Mouse (Mus musculus): Measurements from ENCODE around the gene Fcrl5. TPM values are rescaled to one million over a fixed set of nuclear protein-coding genes. Genes with fewer than 3 reads are reported as not detected.

Gene Fcrl5
- not detected for polyA plus RNA-seq (2021)

DNA sequence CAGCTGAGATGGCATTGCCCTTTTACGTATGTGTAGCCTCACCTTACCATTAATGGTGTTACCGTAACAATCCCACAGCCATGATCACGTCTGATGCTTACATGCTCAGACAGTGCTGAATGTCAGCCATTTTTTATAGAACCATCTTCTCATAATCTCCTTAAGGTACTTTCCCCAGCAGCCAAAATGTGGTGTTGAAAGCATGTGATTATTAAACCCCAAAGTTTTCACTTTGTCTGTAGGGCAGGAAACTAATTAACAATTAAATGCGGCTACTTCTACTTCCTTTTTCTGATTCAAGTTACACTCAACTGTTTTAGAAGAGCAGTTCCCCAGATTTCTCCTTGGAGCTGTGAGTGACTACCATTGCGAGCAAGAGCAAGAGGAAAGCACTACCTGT lies at the start of gene Fcrl5:
TSS of gene Fcrl5 (plus strand) at position 295 of the 400 bp plus-strand sequence.
- peaks cover 51% of the 10 kb centered on the region for H3K27me3 ChIP-seq
- ATAC-seq, result no peak
- in situ Hi-C loops (cut with MboI; ENCODE audit: low pct_unique_long_range_greater_than_20kb), result no loop called here
- CTCF ChIA-PET, result no interaction called here
- POLR2A ChIA-PET, result no interaction called here
- TF ChIP-seq CTCF (IDR thresholded peaks at IDR 0.05), result no peak
- DNase-seq (ENCODE audit: low read depth, low spot score), result no peak

DNA sequence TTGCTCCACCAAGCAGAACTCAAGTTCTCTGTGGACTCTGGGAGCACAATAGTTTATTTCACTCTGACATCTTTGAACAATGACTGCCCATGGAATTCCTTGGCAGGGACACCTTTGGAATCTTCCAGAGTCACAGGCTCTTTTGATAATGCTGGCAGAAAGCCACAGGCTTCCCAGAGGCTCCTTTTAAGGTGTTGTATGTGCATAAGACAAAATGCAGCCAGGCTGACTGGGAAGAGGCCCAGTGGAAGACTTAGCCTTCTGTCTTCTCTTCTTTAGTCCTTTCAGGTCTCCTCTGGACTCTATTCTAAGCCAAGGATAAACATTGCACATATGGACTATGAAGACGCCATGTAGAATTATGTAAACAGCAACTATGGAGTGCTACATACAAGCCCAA lies 44.6 kb upstream of the Fcrl5 start:
- in situ Hi-C loops (cut with MboI; ENCODE audit: low pct_unique_long_range_greater_than_20kb), result no loop called here
- ATAC-seq (no peak), DNase-seq (ENCODE audit: low read depth, low spot score) (no peak)
- CTCF ChIA-PET, result interaction anchor here (1.4 kb wide), 1 partner anchor 12 kb away, joined by 3 read pairs; no protein-coding TSS in a partner anchor
- no peak for TF ChIP-seq CTCF (IDR thresholded peaks at IDR 0.05)
- POLR2A ChIA-PET, result no interaction called here
- no peaks in the 10 kb centered on the region for H3K27me3 ChIP-seq

DNA sequence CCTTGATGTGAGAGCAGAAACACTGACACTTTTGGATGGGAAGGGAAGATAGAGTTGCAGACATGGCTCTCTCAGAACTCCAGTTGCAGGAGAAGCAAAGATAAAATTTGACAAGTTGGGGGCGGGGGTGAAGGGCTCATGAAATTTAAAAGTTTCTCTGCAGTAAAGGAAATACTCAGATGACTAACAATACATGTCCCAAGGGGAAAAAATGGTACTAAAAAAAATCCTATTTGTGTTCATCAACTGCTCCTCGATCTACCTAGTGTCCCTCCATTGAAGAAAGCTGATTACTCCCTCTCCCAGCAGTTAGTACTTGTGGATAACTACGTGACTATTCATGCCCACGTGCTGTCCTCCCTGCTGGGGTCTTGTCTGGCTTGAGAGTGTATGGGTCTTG lies 36.8 kb upstream of the Fcrl5 start:
- TF ChIP-seq CTCF (IDR thresholded peaks at IDR 0.05), result no peak
- CTCF ChIA-PET, result interaction anchor here (1.3 to 1.7 kb wide), 2 partner anchors 9 to 11 kb away, joined by 3 to 4 read pairs; no protein-coding TSS in a partner anchor
- H3K27me3 ChIP-seq, result peaks cover 27% of the 10 kb centered on the region
- no peak for DNase-seq (ENCODE audit: low read depth, low spot score)
- in situ Hi-C loops (cut with MboI; ENCODE audit: low pct_unique_long_range_greater_than_20kb), result no loop called here
- ATAC-seq, result no peak
- POLR2A ChIA-PET, result no interaction called here

DNA sequence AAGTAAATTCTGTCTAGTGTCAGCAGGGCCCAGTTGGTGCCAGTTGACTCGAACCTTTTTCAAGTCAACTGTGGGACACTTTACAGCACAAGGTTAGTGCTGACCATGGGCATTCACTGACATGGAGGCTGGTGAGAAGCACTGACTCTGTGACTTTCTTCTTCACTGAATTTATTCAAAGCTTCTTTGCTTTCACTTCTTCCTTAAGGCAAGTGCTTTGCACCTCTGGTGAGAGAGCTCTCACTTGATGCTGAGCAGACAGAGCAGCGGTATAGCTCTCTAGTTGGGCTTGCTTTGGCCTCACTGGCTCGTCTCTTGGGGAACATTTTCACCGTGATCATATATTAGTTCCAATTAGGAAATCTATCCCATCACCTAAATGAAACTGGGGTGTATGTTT lies 35.7 kb upstream of the Fcrl5 start:
- ATAC-seq, result no peak
- in situ Hi-C loops (cut with MboI; ENCODE audit: low pct_unique_long_range_greater_than_20kb), result loop anchor here (5.0 kb wide), 2 partner anchors 68 to 158 kb away; no protein-coding TSS in a partner anchor
- no peak for TF ChIP-seq CTCF (IDR thresholded peaks at IDR 0.05)
- ChIA-PET CTCF (interaction anchor here (1.1 to 1.7 kb wide), 2 partner anchors 8 to 104 kb away, joined by 3 to 4 read pairs; no protein-coding TSS in a partner anchor), POLR2A (interaction anchor here (0.5 kb wide), 1 partner anchor 309 kb away, joined by 3 read pairs; no protein-coding TSS in a partner anchor)
- H3K27me3 ChIP-seq, result peaks cover 27% of the 10 kb centered on the region
- DNase-seq (ENCODE audit: low read depth, low spot score), result no peak

DNA sequence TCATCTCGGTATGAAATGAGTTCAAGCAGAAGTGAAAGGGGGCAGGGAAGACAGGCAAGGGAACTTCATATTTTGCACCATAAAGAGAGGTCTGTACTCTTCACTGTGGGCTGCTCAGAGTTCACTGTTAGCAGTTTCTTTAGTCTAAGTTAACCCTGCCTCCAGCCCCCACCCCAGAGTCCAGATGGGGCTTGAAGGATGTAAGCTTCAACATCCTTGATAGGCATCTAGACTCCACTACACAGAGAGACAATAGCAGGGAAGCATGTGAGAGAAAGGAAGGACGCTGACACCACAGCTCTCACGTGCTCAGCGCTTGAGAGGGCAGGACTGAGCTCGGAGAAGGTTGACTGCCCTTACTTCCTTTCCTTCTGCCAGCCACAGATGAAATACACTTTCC lies 34.3 kb upstream of the Fcrl5 start:
- no peak for ATAC-seq
- ChIA-PET POLR2A (no interaction called here), CTCF (interaction anchor here (0.7 to 1.4 kb wide), 3 partner anchors 9 to 103 kb away, joined by 3 read pairs; no protein-coding TSS in a partner anchor)
- DNase-seq (ENCODE audit: low read depth, low spot score), result no peak
- no peak for TF ChIP-seq CTCF (IDR thresholded peaks at IDR 0.05)
- in situ Hi-C loops (cut with MboI; ENCODE audit: low pct_unique_long_range_greater_than_20kb), result loop anchor here (5.0 kb wide), 2 partner anchors 69 to 159 kb away; no protein-coding TSS in a partner anchor
- peaks cover 25% of the 10 kb centered on the region for H3K27me3 ChIP-seq

DNA sequence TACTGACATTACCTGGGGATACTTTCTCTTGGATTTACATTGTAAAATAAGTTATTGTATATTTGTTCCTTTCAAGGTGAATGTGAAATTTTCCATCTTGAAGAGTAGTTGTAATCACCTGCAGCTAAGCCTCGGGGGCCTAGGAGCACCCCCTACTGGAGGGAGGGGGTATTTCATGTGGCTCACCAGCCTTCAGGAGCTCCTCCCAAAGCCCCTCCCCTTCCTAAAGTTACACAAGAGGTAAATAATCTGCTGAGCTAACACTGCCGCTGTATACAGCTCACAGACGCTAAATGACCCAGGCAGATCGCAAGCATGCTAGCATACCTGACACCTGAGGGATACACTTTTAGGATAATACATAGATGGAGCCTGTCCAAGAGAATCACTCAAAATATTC lies 27.4 kb upstream of the Fcrl5 start:
- DNase-seq (ENCODE audit: low read depth, low spot score) (peak; percentile 51), ATAC-seq (peak; percentile 84)
- peak; percentile 79 for TF ChIP-seq CTCF (IDR thresholded peaks at IDR 0.05)
- in situ Hi-C loops (cut with MboI; ENCODE audit: low pct_unique_long_range_greater_than_20kb), result no loop called here
- CTCF ChIA-PET, result interaction anchor here (0.6 to 2.6 kb wide), 12 partner anchors 9 to 326 kb away, joined by 3 to 19 read pairs (median 3); no protein-coding TSS in a partner anchor
- POLR2A ChIA-PET, result no interaction called here
- no peaks in the 10 kb centered on the region for H3K27me3 ChIP-seq

DNA sequence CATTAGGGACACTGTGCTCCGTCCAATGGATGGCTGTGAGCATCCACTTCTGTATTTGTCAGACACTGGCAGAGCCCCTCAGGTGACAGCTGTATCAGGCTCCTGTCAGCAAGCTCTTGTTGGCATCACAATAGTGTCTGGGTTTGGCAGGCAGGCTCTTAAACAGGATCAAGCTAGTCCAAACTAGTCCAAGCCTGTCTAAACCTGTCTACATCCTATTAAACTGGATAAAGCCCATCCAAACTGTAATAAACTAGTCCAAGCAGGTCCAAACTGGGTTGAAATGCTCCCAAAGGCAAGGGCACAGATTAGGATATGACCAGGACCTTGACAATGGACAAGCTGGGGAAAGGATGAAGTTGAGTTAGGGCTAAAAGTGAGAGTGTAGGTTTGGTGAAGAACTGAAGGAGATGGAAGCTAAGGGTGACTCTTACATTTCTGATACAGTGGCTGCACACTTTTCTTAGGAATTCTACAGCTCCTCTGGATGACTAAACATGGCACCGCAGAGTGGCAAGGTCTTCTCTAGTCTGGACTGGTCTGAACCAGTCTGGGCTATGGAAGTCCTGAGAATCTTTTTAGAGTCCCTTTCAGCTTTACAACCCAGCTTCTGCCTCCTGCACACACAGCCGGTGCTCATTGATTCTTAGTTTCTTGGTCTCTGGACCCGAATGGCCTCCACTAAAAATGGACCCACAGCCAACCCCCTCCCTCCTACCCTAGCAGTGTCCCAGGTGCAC lies 26.2 kb upstream of the Fcrl5 start:
- POLR2A ChIA-PET, result no interaction called here
- in situ Hi-C loops (cut with MboI; ENCODE audit: low pct_unique_long_range_greater_than_20kb), result no loop called here
- H3K27me3 ChIP-seq, result no peaks in the 10 kb centered on the region
- CTCF ChIA-PET, result interaction anchor here (1.1 to 2.6 kb wide), 8 partner anchors 10 to 153 kb away, joined by 3 to 10 read pairs (median 3); no protein-coding TSS in a partner anchor
- DNase-seq (ENCODE audit: low read depth, low spot score) (no peak), ATAC-seq (no peak)
- TF ChIP-seq CTCF (IDR thresholded peaks at IDR 0.05), result no peak

DNA sequence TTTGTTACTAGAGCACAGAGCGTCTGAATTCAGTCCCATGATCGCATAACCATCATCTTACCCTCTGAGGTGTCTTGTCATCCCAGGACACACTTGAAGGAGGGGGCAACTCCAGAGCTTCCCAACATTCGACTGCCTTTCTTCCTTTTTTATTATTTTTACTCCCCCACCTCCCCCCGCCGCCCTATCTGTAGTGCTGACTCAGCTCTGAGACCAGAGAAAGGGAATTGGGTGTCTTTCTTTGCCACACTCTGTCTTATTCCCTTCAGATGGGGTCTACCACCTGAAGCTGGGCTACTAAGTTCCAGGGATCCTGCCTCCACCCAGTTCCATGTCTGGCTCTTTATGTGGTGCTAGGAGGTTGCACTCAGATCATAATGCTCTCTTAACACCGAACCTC lies 25.0 kb upstream of the Fcrl5 start:
- ChIA-PET POLR2A (no interaction called here), CTCF (interaction anchor here (0.8 to 1.9 kb wide), 5 partner anchors 14 to 152 kb away, joined by 3 to 6 read pairs (median 5); no protein-coding TSS in a partner anchor)
- H3K27me3 ChIP-seq, result no peaks in the 10 kb centered on the region
- in situ Hi-C loops (cut with MboI; ENCODE audit: low pct_unique_long_range_greater_than_20kb), result no loop called here
- no peak for ATAC-seq
- DNase-seq (ENCODE audit: low read depth, low spot score), result no peak
- no peak for TF ChIP-seq CTCF (IDR thresholded peaks at IDR 0.05)

DNA sequence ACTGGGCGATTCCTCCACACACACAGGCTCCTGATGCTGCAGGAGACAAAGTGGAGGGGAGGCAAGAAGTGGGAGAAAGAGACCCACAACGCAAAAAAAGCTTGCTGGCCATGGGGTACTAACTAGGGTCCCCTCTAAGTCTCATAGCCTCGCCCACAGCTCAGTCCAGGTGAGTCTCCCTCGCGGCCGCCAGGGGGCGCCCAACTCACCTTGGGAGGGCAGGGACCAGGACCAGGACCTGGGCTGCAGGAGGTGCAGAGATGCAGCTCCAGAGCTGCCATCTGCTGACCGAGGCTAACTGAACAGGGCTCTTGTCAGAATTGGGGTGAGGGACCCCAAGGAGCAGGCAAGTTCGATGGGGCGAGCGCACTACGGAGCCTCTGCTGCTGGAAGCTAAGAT lies 24.4 kb upstream of the Fcrl5 start:
- ChIA-PET CTCF (interaction anchor here (0.8 to 1.9 kb wide), 6 partner anchors 14 to 151 kb away, joined by 3 to 6 read pairs (median 4); no protein-coding TSS in a partner anchor), POLR2A (no interaction called here)
- H3K27me3 ChIP-seq, result no peaks in the 10 kb centered on the region
- ATAC-seq, result peak; percentile 23
- peak; percentile 93 for TF ChIP-seq CTCF (IDR thresholded peaks at IDR 0.05)
- in situ Hi-C loops (cut with MboI; ENCODE audit: low pct_unique_long_range_greater_than_20kb), result no loop called here
- DNase-seq (ENCODE audit: low read depth, low spot score), result no peak

DNA sequence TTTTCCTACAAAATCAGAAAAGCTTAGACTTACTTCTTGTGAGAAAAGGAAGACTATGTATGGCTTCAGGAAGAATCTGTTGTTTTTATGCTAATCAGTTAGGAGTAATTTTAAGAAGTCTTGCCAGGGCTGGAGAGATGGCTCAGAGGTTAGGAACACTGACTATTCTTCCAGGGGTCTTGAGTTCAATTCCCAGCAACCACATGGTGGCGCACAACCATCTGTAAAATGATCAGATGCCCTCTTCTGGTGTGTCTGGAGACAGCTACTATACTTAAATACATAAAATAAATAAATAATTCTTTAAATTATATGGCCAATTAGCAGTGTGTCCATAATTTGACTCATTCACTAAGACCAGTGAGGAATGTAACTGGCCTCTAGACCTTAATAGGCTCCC lies 14.9 kb upstream of the Fcrl5 start:
- in situ Hi-C loops (cut with MboI; ENCODE audit: low pct_unique_long_range_greater_than_20kb), result no loop called here
- ChIA-PET CTCF (interaction anchor here (1.0 kb wide), 1 partner anchor 84 kb away, joined by 3 read pairs; no protein-coding TSS in a partner anchor), POLR2A (no interaction called here)
- no peak for TF ChIP-seq CTCF (IDR thresholded peaks at IDR 0.05)
- DNase-seq (ENCODE audit: low read depth, low spot score) (no peak), ATAC-seq (no peak)
- H3K27me3 ChIP-seq, result peaks cover 38% of the 10 kb centered on the region

DNA sequence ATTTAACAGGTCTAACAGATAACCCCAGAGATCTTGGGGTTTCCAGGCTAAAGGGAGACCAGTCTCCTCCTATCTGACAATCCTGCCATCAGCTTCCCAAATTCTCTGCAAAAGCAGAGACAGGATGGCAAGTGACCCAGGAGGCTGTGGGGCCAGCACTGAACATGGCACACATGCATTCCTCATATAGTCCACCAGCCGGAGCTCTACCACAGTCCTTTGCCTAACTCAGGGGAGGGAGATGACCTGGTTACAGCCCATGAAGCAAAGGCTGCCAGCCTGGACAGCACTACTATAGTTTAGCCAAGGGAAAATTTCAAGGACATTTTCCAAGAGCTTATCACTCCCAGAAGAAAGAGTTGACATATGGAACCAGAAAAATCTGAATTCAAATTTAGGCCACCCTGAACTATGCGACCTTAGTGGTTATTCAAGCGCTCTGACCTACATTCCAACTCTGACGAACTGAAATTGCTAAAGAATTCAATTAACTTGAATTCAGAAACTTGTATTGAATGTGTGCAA lies 13.1 kb upstream of the Fcrl5 start:
- ChIA-PET POLR2A (no interaction called here), CTCF (interaction anchor here (0.9 kb wide), 1 partner anchor 99 kb away, joined by 4 read pairs; no protein-coding TSS in a partner anchor)
- ATAC-seq (no peak), DNase-seq (ENCODE audit: low read depth, low spot score) (no peak)
- in situ Hi-C loops (cut with MboI; ENCODE audit: low pct_unique_long_range_greater_than_20kb), result no loop called here
- no peak for TF ChIP-seq CTCF (IDR thresholded peaks at IDR 0.05)
- peaks cover 42% of the 10 kb centered on the region for H3K27me3 ChIP-seq
